Mouse (Mus musculus) thymus, postnatal 14 days (tissue): ENCODE results near the gene Atxn7l3.
A peak's percentile ranks its signal among the peaks of the same experiment; 100 is the strongest.

Source experiments
- DNase-seq: peaks from one replicate; pipeline ENCODE4 v3.0.0; 2021

Gene Atxn7l3

DNA sequence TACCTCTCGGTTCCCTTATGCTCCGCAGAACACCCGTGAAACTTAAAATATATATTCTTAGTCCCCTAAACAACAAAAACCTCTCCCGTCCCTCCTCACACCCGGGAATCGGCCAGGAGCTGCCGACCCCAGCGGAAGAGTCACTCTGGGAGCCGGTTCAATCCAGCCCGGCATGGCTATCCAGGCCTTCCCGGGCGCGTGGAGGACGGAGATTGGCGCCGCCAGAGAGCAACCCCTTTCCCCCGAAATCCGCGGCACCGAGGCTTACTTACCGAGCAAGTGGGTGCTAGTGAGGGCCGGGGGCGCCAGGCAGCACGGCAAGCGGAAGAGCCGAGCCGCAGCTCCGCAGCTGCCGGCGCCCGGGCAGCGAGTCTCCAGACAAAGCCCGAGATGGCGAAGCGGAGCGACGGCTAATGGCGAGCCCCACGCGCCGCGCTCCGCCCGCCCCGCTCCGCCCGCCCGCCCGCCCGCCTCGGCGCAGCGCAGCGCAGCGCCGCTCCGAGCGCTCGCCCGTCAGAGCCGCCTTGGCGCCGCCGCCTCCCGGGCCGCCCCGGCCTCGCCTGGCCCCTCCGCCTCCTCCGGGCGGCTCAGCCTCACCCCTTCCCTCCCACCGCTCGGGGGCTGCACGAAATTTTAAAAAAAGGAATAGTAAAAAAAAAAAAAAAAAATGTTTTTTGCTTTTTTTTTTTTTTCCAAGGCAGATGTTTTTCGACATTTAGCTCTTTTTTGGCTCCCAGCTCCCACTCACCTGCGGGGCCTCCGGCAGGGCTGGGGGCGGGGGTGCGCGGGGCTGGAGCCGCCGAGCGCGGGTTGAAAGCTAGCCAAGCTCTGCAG is 22.4 kb upstream of the Atxn7l3 start:
- DNase-seq: peak; percentile 76

DNA sequence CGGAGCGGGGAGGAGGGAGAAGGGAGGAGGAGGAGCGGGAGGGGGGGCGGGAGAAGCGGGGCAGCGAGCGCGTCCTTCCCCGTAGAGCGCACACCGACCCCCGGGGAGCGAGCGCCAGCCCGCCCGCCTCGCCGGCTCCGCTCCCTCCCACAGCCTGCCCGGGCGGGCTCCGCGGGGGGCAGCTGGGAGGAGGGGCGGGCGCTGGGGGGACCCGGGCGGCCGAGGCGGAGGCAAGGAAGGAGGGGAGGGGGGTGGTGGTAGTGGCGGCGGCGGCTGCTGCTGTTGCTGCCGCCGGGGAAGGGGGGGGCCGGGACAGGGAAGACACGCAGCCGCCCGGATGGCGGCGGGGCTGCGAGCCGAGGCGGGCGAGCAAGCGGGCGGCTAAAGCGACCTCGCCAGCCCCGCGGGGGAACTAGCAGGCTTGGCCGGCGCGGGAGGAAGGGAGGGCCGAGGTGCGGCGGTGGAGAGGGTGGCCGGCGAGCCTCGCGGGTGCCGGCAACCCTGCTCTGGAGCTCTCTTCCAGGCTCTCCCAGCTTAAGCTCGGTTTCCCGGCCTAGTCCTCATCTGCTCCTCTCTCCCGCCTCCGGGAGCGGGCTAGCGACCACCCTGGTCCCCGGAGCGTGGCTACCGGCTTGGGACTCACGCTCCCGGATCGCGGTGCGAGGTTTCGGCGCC is 21.6 kb upstream of the Atxn7l3 start:
- peak; percentile 90 for DNase-seq

DNA sequence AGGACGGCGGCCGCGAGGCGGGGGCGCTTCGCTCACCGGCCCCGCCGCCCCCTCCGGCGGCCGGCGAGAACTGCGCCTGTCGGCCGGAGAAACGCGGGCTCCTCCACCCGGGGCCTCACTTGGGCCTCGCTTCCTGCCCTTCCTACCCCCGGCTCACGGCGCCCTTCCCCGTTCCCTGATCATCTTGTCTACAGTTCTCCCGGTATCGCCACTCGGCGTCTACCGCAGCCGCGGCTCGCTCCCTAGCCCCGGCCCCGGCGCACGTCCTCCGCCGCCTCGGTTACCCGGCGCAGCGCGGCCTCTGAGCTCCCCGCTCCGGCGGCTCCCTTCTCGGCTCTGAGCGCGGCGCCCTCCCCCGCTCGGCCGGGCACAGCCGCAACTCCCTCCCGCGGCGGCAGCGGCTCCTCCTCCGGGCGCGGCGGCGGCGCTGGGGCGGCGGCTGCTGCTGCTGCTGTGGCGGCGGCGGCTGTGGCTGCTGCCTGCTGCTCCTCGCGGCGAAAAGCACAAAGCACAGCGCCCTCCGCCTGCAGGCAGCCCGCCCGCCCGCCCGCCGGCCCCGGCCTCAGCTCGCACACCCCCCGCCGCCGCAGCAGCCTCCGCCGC is 21.0 kb upstream of the Atxn7l3 start:
- peak; percentile 81 for DNase-seq

- peak; percentile 95 for DNase-seq
Measured at GRCm38 (mm10) chr11:102316572-102317297, 20.3 kb upstream of the Atxn7l3 start.

DNA sequence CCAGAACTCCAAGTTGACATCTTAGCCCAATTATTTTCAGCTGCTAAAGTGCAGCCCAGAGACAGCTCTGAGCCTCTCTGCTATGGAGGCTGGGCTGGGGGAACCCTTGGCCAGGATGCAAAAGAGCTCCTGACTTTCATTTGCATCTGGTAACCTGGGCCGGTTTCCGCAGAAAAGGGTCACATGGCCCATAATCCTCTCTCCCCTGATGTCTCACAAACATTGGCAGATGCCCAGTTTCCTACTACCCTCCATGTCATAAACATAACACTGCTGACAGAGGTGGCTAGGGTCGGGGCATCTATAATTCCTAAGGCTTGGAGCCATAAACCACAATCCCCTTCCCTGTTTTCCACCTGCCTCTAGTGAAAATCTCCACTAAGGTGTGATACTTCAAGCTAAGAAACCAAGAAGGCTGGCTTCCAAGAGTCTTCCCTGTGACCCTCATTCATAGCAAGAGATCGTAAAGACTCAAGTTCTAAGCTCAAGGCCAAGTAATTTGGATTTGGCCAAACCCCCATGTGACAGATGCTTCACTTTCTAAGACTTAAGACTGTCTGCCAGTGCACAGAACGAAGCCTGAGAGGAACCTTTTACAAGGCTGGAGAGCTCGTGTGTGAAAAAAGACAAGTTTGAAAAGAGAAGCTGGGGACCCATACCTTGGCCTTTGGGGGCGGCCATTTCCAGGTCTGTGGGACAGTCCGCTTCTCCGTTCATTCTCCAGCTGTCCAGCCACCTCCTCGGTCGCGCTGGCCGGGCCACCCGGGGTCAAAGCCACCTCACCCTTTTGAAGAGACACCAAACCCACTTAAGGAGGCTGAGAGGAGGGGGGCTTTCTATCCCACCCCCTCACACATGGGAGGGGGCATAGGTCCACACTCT is 19.5 kb upstream of the Atxn7l3 start:
- DNase-seq: peak; percentile 17

GRCm38 (mm10) chr11:102314321-102314720 is 17.9 kb upstream of the Atxn7l3 start:
- DNase-seq: no peak

DNA sequence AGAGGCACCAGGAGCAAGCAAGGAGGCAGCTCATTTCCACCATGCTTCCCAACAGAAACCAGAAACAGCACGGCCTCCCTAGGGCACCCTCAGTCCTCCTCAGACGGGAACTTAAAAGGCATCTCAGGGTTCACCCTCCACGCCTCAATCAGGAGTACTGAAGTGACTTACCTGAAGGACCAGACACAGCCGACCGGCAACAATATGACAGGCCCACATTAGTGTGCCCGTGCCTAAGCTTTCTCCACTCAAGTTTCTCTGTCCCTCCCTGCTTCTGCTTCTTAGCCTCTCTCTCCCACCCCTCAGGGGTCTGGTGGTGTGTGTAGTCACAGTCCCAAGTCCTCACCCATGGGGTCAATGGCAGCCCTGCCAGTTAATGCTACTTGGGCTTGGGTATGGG is 16.2 kb upstream of the Atxn7l3 start:
- DNase-seq: no peak

GRCm38 (mm10) chr11:102311966-102312365 is 15.5 kb upstream of the Atxn7l3 start:
- DNase-seq: no peak

- DNase-seq: peak; percentile 14
Measured at GRCm38 (mm10) chr11:102310768-102311695, 14.6 kb upstream of the Atxn7l3 start.

DNA sequence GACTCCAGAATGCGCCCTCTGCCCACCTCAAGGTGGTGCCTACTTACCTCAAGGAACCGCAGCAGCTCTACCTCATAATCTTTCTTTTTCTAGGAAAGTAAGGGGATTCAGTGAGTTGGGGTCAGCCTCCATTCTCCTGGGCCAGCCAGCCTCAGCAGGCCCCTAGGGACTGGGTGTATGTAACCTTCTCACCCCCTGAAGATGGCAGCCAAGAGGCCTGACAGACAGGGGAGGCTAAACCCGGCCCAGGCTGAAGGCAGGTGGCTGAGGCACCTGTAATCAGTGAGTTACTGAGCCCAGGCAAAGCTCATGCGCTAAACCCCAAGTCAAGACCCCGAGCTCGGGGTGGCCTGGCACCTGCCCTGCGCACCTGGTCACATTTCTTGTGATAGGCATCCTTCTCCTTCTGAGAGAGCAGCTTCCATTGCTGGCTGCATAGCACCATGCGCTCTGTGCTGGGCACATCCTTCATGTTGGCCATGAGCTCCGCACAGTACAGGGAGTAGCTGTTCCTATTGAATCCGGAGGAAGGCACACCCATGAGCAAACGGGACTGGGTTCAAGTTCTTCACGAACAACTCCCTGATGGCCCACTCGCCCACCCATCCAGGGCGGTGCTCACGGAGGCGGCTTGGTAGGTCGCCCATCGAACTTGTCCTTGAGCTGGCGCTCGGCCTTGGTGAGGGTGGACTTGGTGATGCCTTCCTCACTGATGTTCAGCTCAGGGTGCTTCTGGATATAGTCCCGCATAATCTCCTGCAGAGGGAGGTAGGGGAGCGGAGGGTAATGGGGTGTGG is 13.6 kb upstream of the Atxn7l3 start:
- DNase-seq: peak; percentile 27

DNA sequence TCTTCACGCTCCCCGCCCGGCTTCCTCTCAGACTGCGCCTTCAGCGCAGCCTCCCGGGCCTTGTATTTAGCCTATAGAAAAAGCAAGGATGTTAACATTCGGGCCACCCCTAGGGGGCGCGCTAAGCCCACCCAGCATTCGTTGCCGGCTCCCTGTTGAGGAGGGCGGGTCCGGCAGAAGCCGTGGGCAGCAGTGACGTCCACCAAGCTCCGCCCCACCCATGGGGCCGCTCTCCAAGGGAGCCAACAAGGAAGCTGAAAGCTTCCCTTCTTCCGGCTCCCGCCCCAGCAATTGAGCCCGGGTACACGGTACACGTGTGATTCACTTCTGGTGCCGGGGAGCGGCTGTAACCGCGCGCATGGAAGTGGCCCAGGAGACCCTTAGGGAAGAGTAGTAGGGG is 12.5 kb upstream of the Atxn7l3 start:
- peak; percentile 97 for DNase-seq

- DNase-seq: no peak
Measured at GRCm38 (mm10) chr11:102308104-102308503, 11.7 kb upstream of the Atxn7l3 start.

DNA sequence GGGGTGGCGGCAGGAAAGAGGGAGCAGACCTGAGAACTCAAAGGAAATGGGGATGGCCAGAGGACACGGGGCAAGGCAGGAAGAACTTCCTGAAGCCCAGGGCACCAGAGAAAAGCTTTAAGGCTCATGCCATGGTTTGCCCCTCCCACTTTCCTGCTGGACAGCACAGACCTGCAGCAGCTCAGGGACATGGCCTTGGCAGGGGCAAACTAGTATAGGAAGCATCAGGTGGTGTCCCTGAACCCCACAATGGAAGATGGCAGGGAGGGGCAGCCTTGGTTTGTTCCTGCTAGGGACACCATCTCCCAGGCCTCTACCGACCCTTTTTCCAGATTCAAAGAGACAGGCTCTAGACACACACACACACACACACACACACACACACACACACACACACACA is 8.9 kb upstream of the Atxn7l3 start:
- DNase-seq: no peak

- no peak for DNase-seq
Measured at GRCm38 (mm10) chr11:102304141-102304540, 7.7 kb upstream of the Atxn7l3 start.

- peak; percentile 84 for DNase-seq
Measured at GRCm38 (mm10) chr11:102299839-102300238, 3.4 kb upstream of the Atxn7l3 start.

GRCm38 (mm10) chr11:102297577-102298556 is 1.4 kb upstream of the Atxn7l3 start:
- no peak for DNase-seq

- peak; percentile 85 for DNase-seq
Measured at GRCm38 (mm10) chr11:102295598-102296471, 596 bp downstream of the Atxn7l3 start.
